Mouse (Mus musculus) E14TG2a.4 (cell line): Measurements from ENCODE around the gene Gprc5d.

Experiments used
- CTCF ChIP-seq: conservative IDR thresholded peaks from 2 replicates; pipeline ENCODE4 v1.5.1; 2014; ENCODE audit warnings: low read length
- NANOG ChIP-seq: IDR thresholded peaks from 2 replicates; pipeline ENCODE4 v1.6.1; 2014; ENCODE audit warnings: borderline replicate concordance, low read length, mixed read lengths

DNA sequence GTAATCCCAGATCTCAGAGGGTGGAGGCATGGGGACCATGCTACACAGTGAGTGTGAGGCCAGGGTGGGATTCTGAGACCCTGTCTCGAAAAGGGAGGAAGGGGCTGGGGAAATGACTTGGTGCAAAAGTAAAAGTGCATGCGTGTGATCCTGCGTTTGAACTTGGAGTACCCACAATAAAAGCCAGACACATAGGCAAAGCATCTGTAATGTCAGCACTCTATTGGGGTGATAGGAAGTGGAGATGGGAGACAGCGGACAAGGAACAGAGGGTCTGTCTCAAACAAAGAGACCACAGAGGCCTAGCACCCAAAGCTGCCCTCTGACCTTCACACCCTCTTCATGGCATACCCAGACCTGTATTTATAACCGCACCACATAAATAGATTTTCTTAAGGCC, 27.9 kb upstream of the Gprc5d start:
- no peak for TF ChIP-seq CTCF
- no peak for TF ChIP-seq NANOG
